Mouse (Mus musculus) spleen, postnatal 4 days (tissue): ENCODE results near the gene Sema3g.

Experiments
- DNase-seq, 2 experiments: peaks; one replicate each; pipeline ENCODE4 v3.0.0; 2022; ENCODE audit warnings: low spot score in 2 of 2

Sema3g gene

DNA sequence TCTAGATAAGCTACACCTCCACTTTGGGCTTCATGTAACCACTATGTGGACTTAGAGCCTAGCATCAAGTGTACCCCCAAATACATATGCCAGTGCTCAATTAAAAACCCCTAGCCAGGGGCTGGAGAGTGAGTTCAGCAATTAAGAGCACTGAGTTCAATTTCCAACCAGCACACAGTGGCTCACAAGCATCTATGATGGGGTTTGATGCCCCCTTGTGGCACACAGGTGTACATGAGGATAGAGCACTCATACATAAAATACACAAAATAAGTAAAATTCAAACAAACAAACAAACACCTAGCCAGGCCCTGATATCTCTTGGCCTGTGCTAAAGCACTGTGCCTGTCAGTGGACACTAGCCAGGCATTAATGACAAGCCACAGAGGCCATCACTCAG, 21.7 kb upstream of the Sema3g start:
- DNase-seq, result no peak

DNA sequence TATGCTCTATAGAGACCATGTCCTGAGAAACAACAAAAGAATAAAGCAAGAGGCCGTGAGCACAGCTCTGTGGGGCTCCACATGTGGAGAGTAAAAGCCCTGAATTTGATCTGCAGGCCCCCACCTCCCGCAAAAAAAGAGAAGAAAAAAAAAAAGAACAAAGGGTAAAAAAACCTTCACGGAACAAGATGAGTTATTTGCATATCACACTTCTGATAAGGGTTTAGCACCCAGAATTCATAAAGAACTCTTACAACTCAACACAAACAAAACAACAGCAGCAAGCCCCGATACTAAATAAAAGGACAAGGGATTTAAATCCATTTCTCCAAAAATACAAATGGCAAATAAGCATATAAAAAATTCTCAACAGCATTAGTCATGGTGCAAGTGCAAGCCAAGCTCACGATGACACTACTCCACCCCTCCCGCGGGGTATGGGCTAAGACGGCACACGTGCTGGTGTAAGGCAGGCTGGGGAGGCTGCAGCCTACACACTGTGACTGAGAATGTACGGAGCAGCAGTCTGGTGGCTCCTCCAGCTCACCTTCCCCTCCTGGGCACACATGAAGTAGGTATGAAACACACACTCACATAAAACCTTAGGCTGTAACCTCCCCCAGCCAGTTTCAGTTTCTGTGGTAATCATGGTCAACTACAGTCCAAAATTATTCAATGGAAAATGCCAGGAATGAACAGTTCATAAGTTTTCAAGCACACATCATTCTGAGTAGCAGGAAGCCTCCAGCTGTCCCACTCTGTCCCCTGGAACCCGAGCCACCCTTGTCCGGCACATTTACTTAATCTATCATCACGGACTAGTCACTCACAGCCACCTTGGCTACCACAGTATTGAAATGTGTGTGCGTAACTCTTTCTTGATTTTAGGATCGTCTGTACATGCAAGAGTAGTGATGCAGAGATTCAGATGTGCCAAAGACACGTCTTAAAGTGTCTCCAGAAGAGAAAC, 19.8 kb upstream of the Sema3g start:
- no peak for DNase-seq

DNA sequence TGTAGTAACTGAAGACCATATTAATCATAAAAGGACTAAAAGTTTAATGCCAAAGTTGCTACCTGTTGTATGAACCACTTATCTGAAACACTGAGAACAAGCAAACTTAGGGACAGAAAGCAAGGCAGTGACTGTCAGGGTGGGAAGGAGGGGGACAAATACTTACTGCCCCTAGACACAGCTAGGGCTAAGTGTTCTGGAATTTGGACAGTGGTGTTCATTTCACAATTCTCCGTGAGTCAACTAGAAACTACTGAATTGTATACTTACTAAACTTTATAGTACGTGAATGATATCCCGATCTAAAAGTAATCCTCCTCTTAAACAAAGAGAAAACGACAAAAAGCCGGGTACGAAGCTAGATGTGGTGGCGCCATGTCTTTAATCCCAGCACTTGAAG, 18.1 kb upstream of the Sema3g start:
- no peak for DNase-seq

DNA sequence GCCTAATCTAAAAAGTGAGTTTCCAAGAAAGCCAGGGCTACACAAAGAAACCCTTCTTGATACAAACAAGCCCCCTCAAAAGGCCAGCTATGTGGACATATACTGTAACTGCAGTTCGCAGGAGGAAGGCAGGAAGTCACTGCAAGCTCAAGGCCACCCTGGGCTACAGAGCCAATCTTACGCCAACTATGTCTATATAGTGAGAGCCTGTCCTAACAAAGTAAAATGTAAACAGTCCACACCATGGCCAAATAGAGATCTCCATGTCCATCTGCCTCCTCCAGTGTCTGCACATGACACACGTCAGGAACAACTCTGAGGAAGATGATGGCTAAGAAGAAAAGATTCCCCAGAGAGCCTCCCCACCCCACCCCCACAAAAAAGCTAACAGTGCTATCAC, 17.6 kb upstream of the Sema3g start:
- no peak for DNase-seq

DNA sequence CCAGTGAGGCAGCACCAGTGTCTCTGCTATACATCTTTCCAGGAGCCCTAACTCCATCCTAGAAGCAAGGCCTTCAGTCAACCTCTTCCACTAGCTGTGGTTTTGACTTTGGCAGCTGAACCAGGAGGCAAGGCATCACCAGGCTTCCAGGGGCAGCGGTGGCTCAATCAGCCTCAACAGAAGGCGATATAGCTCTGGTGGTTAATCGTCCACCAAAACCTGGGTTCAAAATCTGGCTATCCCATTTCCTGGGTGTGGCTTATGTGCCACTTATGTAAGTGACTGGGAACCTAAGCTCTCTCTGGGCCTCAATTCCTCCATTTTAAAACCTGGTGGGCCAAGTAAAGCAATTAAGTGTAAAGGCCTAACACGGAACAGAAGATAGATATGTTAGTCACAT, 12.8 kb upstream of the Sema3g start:
- no peak for DNase-seq

DNA sequence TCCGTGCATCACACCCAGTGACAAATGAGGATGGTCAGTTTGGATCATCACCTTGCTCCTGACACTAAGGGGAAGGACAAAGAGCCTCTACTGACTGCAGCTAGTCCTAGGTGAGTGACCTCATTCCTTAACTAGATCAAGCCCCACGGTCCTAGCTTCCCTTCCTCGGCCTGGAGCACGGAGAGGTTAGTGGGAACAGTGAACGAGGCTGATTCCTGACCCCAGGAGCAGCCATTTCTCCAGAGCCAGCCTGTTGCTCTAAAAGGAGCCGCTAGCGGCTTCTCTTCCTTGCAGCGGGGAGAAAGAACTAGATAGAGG, 12.5 kb upstream of the Sema3g start:
- no peak for DNase-seq

DNA sequence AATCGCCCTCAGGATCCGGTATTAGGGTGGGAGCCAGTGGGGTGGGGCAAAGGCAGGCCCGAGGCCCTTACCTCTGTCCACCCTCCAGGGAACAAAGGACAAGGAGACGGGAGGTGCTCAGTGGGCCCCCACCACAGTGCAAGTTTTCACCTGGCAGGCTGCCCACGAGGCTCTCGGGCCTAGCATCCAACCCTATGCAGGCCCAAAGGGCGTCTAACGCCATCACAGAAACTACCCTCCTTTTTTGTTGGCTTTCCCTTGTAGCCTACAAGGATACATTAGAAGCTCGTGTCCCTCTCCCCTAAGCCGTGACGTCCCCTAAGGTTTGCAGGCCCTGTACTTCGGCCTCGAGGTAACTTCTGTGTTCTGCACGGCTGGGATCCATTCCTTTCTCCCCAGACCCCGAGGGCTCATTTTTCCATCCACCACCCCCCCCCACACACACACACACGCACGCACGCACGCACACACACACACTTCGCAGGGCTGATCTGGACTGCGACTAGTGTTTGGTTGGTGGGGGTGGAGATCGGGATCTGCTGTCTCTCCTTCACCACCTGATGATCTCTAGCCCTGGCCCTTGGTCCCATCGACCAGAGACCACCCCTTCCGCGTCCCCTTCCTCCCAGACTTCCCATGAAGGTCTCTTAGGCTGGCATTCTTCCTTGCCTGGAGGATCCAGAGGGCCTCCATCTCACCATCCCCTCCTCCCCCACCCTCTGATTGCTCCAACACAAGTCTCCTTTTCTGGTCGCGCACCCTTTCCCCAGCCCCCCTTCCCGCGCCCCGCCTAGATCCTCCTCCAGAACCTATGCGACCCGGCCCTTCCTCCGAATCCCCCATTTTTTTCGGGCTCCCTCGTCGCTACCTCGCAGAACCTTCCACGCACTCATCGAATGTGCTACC, 11.8 kb upstream of the Sema3g start:
- no peak for DNase-seq

DNA sequence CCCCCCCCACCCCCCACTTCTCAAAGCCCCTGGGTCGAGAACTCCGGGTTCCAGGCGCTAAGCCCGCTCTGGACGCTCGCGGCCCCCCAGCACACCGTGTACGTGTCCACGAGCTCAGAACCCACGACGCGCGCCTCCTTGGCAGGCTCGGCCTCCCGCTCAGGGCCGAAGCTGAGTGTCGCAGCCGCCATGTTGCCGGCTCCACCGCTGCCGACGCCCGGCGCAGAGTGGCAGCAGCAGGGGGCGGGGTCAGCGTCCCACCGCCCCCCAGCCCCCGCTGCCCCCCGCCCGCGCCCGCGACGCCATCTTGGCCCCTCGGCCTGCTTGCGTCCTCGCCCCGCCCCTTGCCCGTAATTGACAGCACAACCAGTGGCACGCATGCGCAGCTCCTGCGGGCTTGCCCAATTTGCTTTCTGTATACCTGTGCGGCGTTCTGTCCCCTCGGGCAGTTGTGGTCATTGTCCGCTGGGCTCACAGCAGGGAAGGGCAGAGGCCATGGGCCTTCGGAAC, 11.1 kb upstream of the Sema3g start:
- peak; percentile 95 to 99 for DNase-seq

DNA sequence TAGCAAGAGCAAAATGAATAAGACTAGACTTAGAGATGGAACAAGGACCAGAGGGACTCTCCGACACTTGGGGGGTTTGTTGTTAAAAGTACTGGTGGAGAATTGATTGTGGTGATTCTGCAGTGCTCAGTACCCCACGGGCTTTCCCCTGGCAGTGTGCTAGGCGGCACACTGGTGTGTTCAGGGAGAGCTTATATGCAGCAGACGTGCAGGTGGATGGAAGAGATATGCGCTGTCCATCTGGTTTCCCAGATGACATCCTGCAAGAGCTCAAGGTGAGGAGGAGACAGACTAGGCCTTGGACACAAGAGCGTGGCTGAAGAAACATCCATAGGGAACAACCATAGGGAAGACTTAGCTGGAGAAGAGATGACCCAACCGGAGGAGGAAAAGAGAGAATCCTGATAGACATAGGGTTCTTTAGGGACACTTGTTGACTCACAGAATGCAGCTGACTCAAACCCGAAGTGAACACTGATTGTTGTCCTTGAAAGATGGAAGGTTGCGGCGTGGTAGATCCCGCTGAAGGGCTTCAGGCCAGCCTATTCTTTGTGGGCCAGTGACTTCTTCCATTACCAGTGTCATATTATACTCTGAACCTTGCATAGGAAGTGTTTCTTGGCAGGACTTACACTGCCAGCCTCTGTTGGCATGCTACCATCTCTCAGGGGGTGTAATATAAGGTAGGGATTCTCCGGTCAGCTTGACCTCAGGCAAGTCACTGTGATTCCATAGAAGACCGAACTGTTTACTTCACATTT, 10.4 kb upstream of the Sema3g start:
- DNase-seq, result no peak

DNA sequence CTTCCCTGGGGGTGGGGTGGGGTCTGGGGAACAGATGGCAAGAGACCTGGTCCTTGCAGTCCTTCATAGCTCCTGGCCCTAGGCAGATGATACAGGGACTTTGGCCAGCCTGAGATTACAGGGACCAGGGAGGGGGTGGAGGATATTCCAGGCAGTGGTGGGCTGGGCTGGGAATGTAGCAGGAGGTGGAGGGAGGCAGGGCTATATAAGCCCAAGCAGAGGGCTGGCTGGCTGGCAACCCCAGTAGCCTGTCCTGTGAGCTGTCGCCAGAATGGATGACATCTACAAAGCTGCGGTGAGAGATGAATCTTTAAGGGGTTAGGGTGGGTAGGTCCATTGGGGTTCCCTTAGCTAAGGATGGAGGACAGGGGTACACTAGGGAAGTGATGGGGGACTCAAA, 9.6 kb upstream of the Sema3g start, which contains the start of gene Tnnc1:
Tnnc1 (plus strand) TSS at position 229 of the 400 bp plus-strand sequence.
- DNase-seq, result no peak

DNA sequence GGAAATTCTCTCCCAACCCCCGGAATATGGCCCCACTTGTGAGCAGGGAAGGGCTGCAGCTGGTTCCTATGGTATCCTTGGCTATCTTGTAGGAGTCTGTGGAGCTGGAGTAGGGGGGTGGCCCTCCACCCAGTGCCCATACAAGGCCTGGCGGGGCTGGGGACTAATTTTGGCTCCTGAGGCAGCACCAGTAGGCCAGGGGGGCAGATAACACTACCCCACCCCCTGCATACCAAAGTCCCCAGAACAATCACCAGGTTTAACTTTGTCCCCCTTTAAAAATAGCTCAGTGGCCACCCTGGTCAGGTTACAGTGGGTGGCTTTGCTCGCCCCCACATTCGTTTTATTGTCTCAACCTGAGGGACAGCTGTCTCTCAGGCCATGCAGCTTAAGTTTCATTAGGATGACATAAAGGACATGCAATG, 8.5 kb upstream of the Sema3g start:
- no peak for DNase-seq

DNA sequence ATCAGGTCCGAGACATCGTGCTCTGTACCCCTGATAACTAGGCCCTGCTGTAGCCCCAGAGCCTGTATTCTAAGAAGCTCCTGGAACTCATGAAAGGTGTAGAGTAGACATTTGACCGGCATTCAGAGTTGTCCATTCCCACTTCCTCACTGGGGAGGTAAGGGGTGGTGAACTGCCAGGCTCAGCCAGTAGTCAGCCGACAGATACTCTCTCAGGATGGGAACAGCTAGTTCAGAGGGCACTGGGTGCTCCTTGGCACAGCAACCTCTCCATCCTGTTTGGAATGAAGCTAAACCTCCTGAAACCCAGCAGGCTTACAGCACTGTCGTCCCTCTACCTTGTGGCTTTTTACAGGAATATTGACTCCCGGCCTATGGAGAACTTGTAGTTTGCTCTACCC, 5.8 kb upstream of the Sema3g start:
- no peak for DNase-seq

DNA sequence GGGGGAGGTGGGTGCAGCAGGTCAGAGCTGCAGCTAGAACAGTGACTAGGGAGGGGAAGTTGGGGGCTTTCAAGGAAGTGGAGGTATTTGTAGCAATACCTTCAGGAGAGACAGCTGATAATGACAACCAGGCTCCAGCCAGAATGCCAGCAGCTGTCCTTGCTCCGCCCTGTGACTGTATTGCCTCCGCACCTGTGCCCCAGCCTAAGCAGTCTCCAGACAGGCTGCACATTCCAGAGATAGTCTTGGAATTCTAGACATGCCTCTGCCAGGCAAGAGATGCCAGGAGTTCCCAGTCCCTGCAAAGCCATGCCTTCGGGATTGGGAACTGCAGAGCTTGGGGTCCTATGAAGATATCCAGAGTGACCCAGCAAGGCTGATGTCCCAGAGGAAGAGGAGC, 5.2 kb upstream of the Sema3g start:
- no peak for DNase-seq

DNA sequence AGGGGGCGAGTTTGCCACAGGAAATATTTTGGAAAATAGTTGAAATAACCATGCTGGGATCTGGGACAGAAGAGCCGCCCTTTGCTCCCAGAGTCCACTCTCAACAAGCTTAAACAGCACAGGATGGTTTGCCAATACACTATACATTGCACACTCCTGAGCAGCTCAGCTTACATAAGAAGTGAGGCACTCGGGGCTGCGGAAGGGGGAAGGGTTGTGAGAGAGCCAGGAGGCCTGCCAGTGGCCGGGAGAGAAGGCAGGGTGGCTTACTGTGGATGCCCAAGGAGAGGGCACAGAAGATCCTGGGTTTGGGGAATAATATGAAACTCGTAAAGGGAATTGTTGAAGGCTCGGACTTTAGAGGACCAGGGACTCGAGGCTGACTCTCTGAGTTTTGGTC, 3.8 kb upstream of the Sema3g start:
- no peak for DNase-seq

DNA sequence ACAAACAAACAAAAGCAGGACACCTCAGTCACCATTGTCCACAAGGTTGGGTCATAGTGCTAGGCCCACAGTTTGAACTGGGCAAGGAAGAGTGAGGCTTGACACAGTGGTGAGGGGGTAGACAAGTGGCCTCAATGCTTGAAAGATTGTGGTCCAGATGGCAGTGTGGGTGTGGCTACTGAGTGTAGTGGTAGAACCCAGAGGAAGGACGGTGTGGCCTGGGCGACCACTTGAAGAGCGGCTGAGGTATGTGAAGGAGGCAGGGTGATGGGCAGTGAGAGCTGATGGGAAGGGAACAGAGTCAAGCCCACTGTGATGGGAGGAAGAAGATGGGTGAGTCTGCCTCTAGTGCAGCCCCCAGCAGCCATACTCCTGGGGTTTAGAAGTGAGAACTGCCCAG, 3.0 kb upstream of the Sema3g start:
- DNase-seq, result no peak

DNA sequence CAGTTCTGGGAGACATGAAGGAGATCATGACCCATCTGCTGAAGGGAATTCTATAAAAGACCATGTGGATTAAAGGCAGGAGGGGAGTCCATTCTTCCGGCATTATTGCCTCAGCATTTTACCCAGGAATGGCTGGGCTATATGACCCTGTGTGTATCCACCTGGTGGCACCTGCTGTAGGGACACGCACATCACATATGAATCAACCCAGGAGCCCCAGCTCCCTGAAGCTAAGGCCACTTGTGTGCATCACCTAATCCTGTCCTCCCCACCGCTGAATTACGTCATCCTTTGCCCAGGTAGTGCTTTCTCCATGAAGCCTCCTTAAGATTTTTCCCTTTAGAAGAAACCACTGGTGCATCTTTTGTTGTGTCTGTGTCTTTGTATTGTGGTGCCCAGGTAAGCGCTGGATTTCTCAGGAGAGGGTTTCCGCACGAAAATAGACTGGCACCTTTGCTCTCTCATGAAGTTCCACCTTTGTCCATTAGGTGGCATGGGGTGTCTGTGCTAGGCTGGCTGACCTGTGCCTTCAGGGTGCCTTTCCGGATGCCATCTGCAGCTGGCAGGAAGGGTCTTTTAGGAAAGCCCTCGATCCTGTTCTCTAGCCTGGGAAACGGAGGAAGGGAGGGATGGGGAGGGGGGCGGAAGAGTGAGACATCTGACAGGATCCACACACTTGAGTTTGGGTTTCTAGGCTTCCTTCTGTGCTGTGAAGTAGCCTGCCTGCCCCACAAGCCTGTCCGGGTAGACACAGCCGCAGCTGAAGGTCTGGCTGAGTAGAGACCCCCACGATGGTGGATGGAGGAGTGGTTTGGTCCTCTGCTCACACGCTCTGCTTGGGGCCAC, 2.3 kb upstream of the Sema3g start:
- DNase-seq, result peak; percentile 68 to 85

DNA sequence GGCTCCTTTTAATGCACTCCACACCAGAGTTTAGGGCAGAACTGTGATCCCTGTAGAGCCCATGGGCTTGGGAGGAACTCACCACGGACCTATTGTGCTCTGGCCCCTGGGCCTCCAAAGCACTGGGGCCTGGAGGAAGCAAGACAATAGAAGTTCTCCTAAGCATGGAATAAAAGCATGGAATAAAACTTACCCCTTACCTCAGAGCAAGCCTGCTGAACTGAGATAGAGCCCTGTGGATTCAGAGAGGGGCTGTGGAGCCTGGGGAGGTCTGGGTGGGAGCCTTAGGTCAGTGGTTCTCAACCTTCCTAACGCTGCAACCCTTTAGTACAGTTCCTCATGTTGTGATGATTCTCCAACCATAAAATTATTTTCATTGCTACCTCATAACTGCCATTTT, 814 bp upstream of the Sema3g start, which contains the start of gene Nisch:
Nisch (minus strand) TSS at position 101 of the 400 bp plus-strand sequence.
- no peak for DNase-seq

DNA sequence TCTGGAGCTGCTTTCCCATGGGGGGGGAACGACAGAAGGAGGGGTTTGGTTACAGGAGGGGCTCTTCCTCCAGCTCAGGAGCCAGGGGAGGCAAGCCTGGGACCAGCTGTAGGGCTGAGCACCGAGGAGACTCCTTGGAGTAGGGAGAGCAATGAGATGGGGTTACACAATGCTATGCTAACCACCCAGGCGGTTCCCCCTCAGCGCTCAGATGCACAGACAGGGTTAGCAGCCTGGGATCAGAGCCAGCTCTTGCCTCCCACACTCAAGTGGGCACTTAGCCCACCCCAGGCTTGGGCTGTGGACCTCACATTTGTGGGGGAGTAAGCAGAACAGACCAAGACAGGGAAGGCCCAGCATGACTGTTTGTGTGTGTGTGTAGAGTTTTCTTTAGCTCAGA, 9.3 kb downstream of the Sema3g start:
- DNase-seq, result no peak

DNA sequence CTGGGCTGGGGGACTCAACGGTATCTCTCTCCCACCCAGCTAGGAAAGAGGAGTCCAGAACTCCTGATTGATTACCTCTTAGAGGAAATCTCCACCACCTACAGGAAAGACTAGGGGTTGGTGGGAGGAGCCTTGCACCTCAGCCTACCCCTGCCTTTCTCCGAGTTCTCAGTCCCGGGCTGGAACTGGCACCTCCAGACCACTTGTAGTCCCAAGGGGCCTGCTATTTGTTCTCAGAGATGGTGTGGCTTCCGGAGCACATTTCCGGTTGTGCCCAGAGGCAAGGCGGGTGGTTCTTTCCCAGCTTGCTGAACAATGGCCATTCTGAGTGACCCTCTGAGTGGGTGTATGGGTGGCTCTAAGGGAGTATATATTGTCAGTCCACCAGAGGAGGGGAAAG, 10.6 kb downstream of the Sema3g start:
- no peak for DNase-seq

DNA sequence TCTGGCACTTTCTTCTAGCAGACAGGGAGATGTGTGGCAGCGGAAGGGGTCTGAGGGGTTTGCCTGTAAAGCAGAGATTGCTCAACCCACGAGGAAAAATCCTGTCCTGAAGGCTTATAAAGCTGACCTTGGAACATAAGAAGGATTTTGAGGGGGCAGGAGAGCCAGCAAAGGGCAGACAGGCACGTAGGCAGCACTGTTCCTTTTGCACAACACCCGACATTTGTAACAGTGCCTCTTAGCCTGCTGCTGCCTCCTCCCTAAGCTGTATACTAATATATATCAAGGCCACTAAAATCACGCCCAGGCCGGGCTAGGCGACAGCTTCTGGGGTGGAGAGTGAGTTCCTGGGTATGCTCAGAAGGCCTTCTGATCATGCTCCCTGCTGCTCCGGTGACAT, 12.8 kb downstream of the Sema3g start:
- no peak for DNase-seq
